Mouse (Mus musculus): Measurements from ENCODE around the gene Ccdc93.

DNA sequence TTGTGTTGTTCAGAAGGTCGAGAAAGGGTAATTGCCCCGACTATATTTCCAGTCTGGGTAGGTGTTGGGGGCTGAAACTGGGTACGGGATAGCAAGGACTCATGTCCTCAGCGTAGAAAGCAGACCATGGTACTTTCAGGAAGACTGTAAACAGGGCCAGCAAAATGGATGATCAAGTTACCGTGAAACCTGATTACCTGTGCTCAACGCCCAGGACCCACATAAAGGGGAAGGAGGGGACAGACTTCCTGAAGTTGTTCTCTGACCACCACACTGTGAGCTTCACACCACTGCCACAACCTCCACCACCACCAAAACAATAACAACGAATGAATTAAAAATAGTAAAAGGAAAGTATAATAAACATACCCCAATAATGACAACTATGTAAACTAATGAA lies 42.1 kb upstream of the Ccdc93 start:
- no peak for TF ChIP-seq CTCF (IDR thresholded peaks at IDR 0.05; ENCODE audit: borderline replicate concordance, insufficient read depth, low read length)
- no peak for TF ChIP-seq POLR2A (IDR thresholded peaks at IDR 0.05; ENCODE audit: low read depth, low read length)
